ENCODE assay signal across 20 mouse cellular contexts in the genomic region with DNA sequence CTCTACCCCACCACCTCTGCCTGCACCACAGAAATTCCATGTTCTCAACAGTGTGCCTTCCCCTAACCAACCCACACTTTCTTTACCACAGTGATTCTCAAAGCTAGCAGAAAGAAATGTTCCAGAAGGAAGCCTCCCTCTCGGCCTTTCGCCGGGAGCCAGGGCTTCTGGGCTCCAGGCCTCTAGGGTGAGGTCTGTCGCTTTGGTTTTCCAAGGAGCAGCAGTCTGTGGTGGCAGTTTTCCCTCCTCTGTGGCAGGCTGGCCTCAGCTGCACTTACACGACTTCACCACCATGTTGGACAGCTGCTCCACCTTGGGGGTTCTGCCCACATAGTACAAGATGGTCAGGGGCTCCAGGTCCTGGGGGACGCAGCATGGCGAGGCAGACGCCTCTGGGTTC. TPM values are rescaled to one million over a fixed set of nuclear protein-coding genes. Genes with fewer than 3 reads are reported as not detected.
A peak's percentile ranks its signal among the peaks of the same experiment; 100 is the strongest.
DNase-seq lines count a peak whose midpoint lies in the region; ATAC-seq and TF ChIP-seq lines count a peak whose summit lies in the region.
"Had no signal": no experiment of that assay in that cellular context is flagged by ENCODE, and none has a peak within 500 bp of the region (broad histone marks: within the 10 kb centered on the region; RNA-seq: fewer than 3 reads in every experiment).

No protein-coding gene starts in this region.

- H3K79me2 ChIP-seq in myocyte (ENCODE audit: control insufficient read depth, insufficient read depth), result no peaks in the 10 kb centered on the region

- TF ChIP-seq POLR2A in myocyte (IDR thresholded peaks at IDR 0.05; ENCODE audit: insufficient read length, low read depth), result no peak

- H3K4me2 ChIP-seq in limb, embryonic 15.5 days, result no peak overlapping the region
- H3K4me2 ChIP-seq in myocyte (ENCODE audit: low read depth), result no peak overlapping the region
- H3K4me2 ChIP-seq: embryonic facial prominence, embryonic 13.5 days; forebrain, embryonic 12.5 days; heart, embryonic 11.5 days; heart, embryonic 15.5 days; hindbrain, embryonic 14.5 days; intestine, embryonic 15.5 days had no signal

- intact Hi-C loops in gastrocnemius, adult 2 months (cut with DNase I), result no loop called here

- no peak overlapping the region for H3K4me3 ChIP-seq in gastrocnemius, adult 2 months
- H3K4me3 ChIP-seq in limb, embryonic 15.5 days, result no peak overlapping the region
- no peak overlapping the region for H3K4me3 ChIP-seq in limb, embryonic 10.5 days
- H3K4me3 ChIP-seq in myocyte, result no peak overlapping the region
- H3K4me3 ChIP-seq: embryonic facial prominence, embryonic 13.5 days; forebrain, embryonic 12.5 days; heart, adult 2 months; heart, embryonic 15.5 days; hindbrain, embryonic 10.5 days; intestine, embryonic 15.5 days had no signal

- no peak overlapping the region for H3K9ac ChIP-seq in limb, embryonic 15.5 days
- H3K9ac ChIP-seq: embryonic facial prominence, embryonic 13.5 days; forebrain, embryonic 12.5 days; heart, embryonic 15.5 days; hindbrain, embryonic 14.5 days; intestine, embryonic 15.5 days had no signal

- H3K4me1 ChIP-seq in limb, embryonic 15.5 days, result no peaks in the 10 kb centered on the region
- 0 out of 2 replicates have a peak, but pooled peaks cover 5% of the 10 kb centered on the region for H3K4me1 ChIP-seq in limb, embryonic 10.5 days
- H3K4me1 ChIP-seq: embryonic facial prominence, embryonic 13.5 days; forebrain, embryonic 12.5 days; heart, embryonic 15.5 days; hindbrain, embryonic 10.5 days; intestine, embryonic 15.5 days had no signal

- no peaks in the 10 kb centered on the region for H3K27me3 ChIP-seq in limb, embryonic 15.5 days
- no peaks in the 10 kb centered on the region for H3K27me3 ChIP-seq in limb, embryonic 10.5 days (ENCODE audit: low read depth, poor library complexity, severe bottlenecking)
- H3K27me3 ChIP-seq in myocyte (ENCODE audit: control insufficient read depth, insufficient read depth, insufficient read length), result no peaks in the 10 kb centered on the region
- H3K27me3 ChIP-seq: embryonic facial prominence, embryonic 13.5 days; forebrain, embryonic 12.5 days; heart, embryonic 15.5 days; intestine, embryonic 15.5 days; Patski had no signal

- 86% methylated on average over 8 of the region's 8 CpGs for WGBS in limb, embryonic 15.5 days
- WGBS in limb, embryonic 10.5 days, result 82% methylated on average over 8 of the region's 8 CpGs

- peak; percentile 58 to 61 for DNase-seq in cerebellum, postnatal 14 days
- no peak for DNase-seq in cerebellum, adult 9-10 months
- no peak for DNase-seq in gastrocnemius, adult 2 months
- no peak for DNase-seq in gastrocnemius, adult 18-20 months (ENCODE audit: low spot score)
- no peak for DNase-seq in limb, embryonic 10.5 days (ENCODE audit: low spot score)
- DNase-seq: cerebellum, adult 8-10 months; gastrocnemius, postnatal 10 days had no signal

- H3ac ChIP-seq in myocyte (ENCODE audit: control insufficient read depth, insufficient read length), result no peak overlapping the region

- peak overlapping the region; percentile 20; the same call in 1 of the 2 replicates for H3K27ac ChIP-seq in gastrocnemius, adult 2 months
- no peak overlapping the region for H3K27ac ChIP-seq in limb, embryonic 15.5 days
- H3K27ac ChIP-seq in limb, embryonic 10.5 days, result no peak overlapping the region
- H3K27ac ChIP-seq: embryonic facial prominence, embryonic 13.5 days; forebrain, embryonic 12.5 days; heart, adult 2 months; heart, embryonic 15.5 days; hindbrain, embryonic 10.5 days; hindbrain, embryonic 14.5 days; intestine, embryonic 15.5 days had no signal

- no peaks in the 10 kb centered on the region for H3K9me3 ChIP-seq in limb, embryonic 15.5 days
- H3K9me3 ChIP-seq in limb, embryonic 10.5 days (replicated peaks), result no peaks in the 10 kb centered on the region
- H3K9me3 ChIP-seq: embryonic facial prominence, embryonic 13.5 days; forebrain, embryonic 12.5 days; heart, embryonic 15.5 days; hindbrain, embryonic 10.5 days; intestine, embryonic 15.5 days had no signal

- peaks cover 62% of the 10 kb centered on the region for H3K36me3 ChIP-seq in limb, embryonic 15.5 days
- H3K36me3 ChIP-seq in limb, embryonic 10.5 days, result peaks cover 62% of the 10 kb centered on the region
- H3K36me3 ChIP-seq in myocyte (ENCODE audit: control insufficient read depth, insufficient read depth), result peaks cover 61% of the 10 kb centered on the region
- H3K36me3 ChIP-seq: forebrain, embryonic 12.5 days had no signal

- 0 out of 2 replicates have a peak, but pooled peaks have one; percentile 36 for ATAC-seq in limb, embryonic 15.5 days (ENCODE audit: insufficient number of reproducible peaks, low FRiP score, low TSS enrichment, low read depth)
- ATAC-seq: activated CD4-positive, CD25-positive, alpha-beta regulatory T cell, adult 4 months; forebrain, embryonic 16.5 days; intestine, embryonic 15.5 days; Patski had no signal

- TF ChIP-seq CTCF in gastrocnemius, adult 2 months (IDR thresholded peaks at IDR 0.05), result no peak

TF ChIP-seq in myocyte, 11 proteins besides CTCF, POLR2A, EP300 and RAD21:
- TF ChIP-seq POLR2AphosphoS2 (IDR thresholded peaks at IDR 0.05; ENCODE audit: insufficient read length, low read depth) (peak; percentile 10), TCF3 (IDR thresholded peaks at IDR 0.05; ENCODE audit: insufficient read length, low read depth) (no peak)

RNA-seq across cellular contexts. Expression of a gene that starts 21.3 kb away (rescaled TPM):
- total RNA-seq in gastrocnemius, adult 2 months (2021), result 10 to 100 TPM; 32.2 to 48.0 TPM
- total RNA-seq in gastrocnemius, adult 18-20 months (2021), result 10 to 100 TPM; 41.9 to 54.3 TPM
- 102 and 104 TPM in 2 replicates for polyA plus RNA-seq in limb, embryonic 15.5 days (2015; fragmentation: Nextera tagmentation; extraction: Ambion mirVana)
- polyA plus RNA-seq in limb, embryonic 10.5 days (2016; fragmentation: Nextera tagmentation; extraction: Ambion mirVana), result 15.7 and 24.3 TPM in 2 replicates
- polyA plus RNA-seq in myocyte (2012; fragmentation: generic; extraction: Trizol), result 79.2 TPM

RNA-seq across cellular contexts. Expression of a gene that starts 24.8 kb away (rescaled TPM):
- total RNA-seq in gastrocnemius, adult 2 months (2021), result 10 to 100 TPM in 1 of 2 experiments, 1 to 10 TPM in 1; 8.4 to 13.6 TPM
- total RNA-seq in gastrocnemius, adult 18-20 months (2021), result 10 to 100 TPM; 10.5 to 12.7 TPM
- polyA plus RNA-seq in limb, embryonic 15.5 days (2015; fragmentation: Nextera tagmentation; extraction: Ambion mirVana), result 74.7 and 78.3 TPM in 2 replicates
- polyA plus RNA-seq in limb, embryonic 10.5 days (2016; fragmentation: Nextera tagmentation; extraction: Ambion mirVana), result 61.2 and 71.6 TPM in 2 replicates
- polyA plus RNA-seq in myocyte (2012; fragmentation: generic; extraction: Trizol), result 93.4 TPM

Comparison
In these comparisons a context has a peak if more than half of its experiments do, and no peak if none do; other contexts are left out.
1. DNase-seq: peak in cerebellum, postnatal 14 days (2 of 2); none in cerebellum, adult 9-10 months (single experiment), gastrocnemius, adult 2 months (single experiment), gastrocnemius, adult 18-20 months (single experiment) and limb, embryonic 10.5 days (single experiment).